Mouse (Mus musculus) testis, adult 2 months (tissue): ENCODE measurements around the gene Fam107a.

Experiments used
- CTCF ChIP-seq: fragments of 200-500 bp; IDR thresholded peaks from 2 replicates; pipeline ENCODE4 v1.5.1; 2012; ENCODE audit warnings: low read depth, mild to moderate bottlenecking, inconsistent platforms, low read length, moderate library complexity; ENCODE audit not compliant: control insufficient read depth, insufficient read depth, insufficient replicate concordance
- POLR2A ChIP-seq: fragments of 200-500 bp; IDR thresholded peaks from 2 replicates; pipeline ENCODE4 v1.6.1; 2012; ENCODE audit warnings: low read depth, mild to moderate bottlenecking, inconsistent platforms, low read length, moderate library complexity; ENCODE audit not compliant: control insufficient read depth

DNA sequence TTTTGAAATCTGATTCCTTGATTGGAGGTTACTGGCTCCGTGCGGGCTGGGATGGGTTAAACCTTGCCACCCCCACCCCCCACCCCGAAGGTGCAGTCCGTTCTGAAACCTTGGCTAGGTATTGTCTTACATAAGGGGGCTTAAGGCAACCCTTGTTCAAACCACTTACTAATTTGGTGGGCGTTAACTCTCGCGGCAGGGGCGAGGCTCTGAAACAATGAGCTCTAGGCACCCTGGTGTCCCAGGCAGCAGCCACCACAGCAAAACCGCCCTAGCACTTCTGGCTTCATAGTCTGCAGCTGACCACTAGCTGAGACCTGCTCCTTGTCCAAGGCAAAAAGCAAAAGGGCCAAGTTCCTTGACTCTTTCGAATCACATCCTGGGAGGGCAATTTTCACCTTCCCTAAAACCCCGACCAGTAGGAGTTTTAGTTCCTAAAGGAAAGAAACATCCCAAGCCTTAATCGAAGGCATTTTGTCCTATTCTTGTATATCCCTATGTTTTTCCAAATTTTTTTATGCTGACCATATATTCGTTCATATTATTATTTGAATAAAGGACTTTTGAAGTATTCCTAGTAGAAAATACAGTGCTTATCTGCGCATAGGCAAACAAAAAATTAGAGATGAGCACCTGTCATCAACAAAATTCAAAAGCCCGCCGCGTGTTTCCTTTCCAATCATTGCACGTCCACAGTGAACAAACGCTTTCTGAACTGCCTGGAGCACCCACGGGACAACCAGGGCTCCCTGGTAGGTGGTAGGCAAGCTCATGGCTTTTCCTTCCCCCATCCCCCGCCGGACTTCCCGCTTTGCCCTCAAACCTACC, 1.2 kb downstream of the Fam107a start:
- TF ChIP-seq POLR2A (no peak), CTCF (no peak)
